Mouse (Mus musculus): ENCODE data around the gene Svopl. TPM values are rescaled to one million over a fixed set of nuclear protein-coding genes. Genes with fewer than 3 reads are reported as not detected.

Gene Svopl
- 1.3 and 1.9 TPM in 2 replicates for polyA plus RNA-seq (2015; fragmentation: Nextera tagmentation; extraction: Ambion mirVana)

GRCm38 (mm10) chr6:38046838-38047237 lies at the start of gene Svopl:
Svopl (minus strand) TSS chr6:38046996.

Other genes starting within 250 kb of the Svopl start
- gene Trim24, start 176.2 kb downstream of the Svopl start, polyA plus RNA-seq (2015; fragmentation: Nextera tagmentation; extraction: Ambion mirVana), result 4.4 and 5.4 TPM in 2 replicates
- not detected in 2 replicates for gene Tmem213, start 62.3 kb upstream of the Svopl start, polyA plus RNA-seq (2015; fragmentation: Nextera tagmentation; extraction: Ambion mirVana)
- gene Atp6v0a4, start 77.6 kb upstream of the Svopl start, polyA plus RNA-seq (2015; fragmentation: Nextera tagmentation; extraction: Ambion mirVana), result 2.5 and 3.7 TPM in 2 replicates
- 1.1 and 1.2 TPM in 2 replicates for gene D630045J12Rik, start 207.0 kb upstream of the Svopl start, polyA plus RNA-seq (2015; fragmentation: Nextera tagmentation; extraction: Ambion mirVana)